Mouse (Mus musculus) CH12.LX (cell line): ENCODE measurements around the gene Cib2. TPM values are rescaled to one million over a fixed set of nuclear protein-coding genes. Genes with fewer than 3 reads are reported as not detected.
A peak's percentile ranks its signal among the peaks of the same experiment; 100 is the strongest.

ENCODE experiments used
- DNase-seq: peaks from one replicate; pipeline ENCODE4 v3.0.0-alpha.2; 2013; ENCODE audit errors: extremely low read depth
- H3K27ac ChIP-seq: 2 replicates; pipeline ENCODE4 v1.5.1; 2012; ENCODE audit warnings: low read depth, mild to moderate bottlenecking, control low read depth, moderate library complexity; ENCODE audit not compliant: insufficient read depth
- H3K27me3 ChIP-seq: replicated peaks from 2 replicates; pipeline ENCODE3; 2012; ENCODE audit warnings: inconsistent platforms
- H3K36me3 ChIP-seq, 2 experiments: replicated peaks in 1 of 2; 2 replicates each; pipeline versions ENCODE3 to v1.6.1; 2012; ENCODE audit warnings: inconsistent platforms in 1 of 2, low read length in 1 of 2, mild to moderate bottlenecking in 1 of 2, mixed read lengths in 1 of 2, moderate library complexity in 1 of 2; ENCODE audit not compliant: control insufficient read depth in 1 of 2, insufficient read depth in 1 of 2
- H3K4me1 ChIP-seq, 2 experiments: 2 replicates each; pipeline ENCODE4 v1.6.1; 2012; ENCODE audit warnings: inconsistent platforms in 1 of 2, moderate library complexity in 1 of 2; ENCODE audit not compliant: insufficient read depth in 2 of 2, control insufficient read depth in 1 of 2
- H3K4me2 ChIP-seq: 2 replicates; pipeline ENCODE4 v1.6.1; 2012; ENCODE audit warnings: low read depth, mild to moderate bottlenecking, control low read depth; ENCODE audit not compliant: poor library complexity, insufficient read depth, severe bottlenecking
- H3K4me3 ChIP-seq, 3 experiments: fragments of 150-350 bp in 1 of 3; sonication (generic) in 1 of 3; replicated peaks in 1 of 3; 2 replicates each; pipeline versions ENCODE3 to v1.5.1; 2011 to 2012; ENCODE audit warnings: low read depth in 2 of 3, low read length in 2 of 3, mild to moderate bottlenecking in 2 of 3, moderate library complexity in 2 of 3, control low read depth in 1 of 3, improper control_type of control experiment in 1 of 3, inconsistent platforms in 1 of 3, mixed read lengths in 1 of 3; ENCODE audit not compliant: poor library complexity in 1 of 3
- H3K79me2 ChIP-seq: replicated peaks from 2 replicates; pipeline ENCODE4 v1.6.1; 2012; ENCODE audit warnings: mild to moderate bottlenecking, moderate library complexity; ENCODE audit not compliant: control insufficient read depth, poor library complexity, insufficient read depth, severe bottlenecking; ENCODE audit errors: extremely low read depth
- H3K9ac ChIP-seq: 2 replicates; pipeline ENCODE4 v1.6.1; 2012; ENCODE audit warnings: low read depth, mild to moderate bottlenecking, control low read depth, moderate library complexity; ENCODE audit not compliant: insufficient read depth
- H3K9me3 ChIP-seq: replicated peaks from 2 replicates; pipeline ENCODE3; 2012; ENCODE audit warnings: low read length, inconsistent platforms, mixed read lengths
- BHLHE40 ChIP-seq: IDR thresholded peaks from 2 replicates; pipeline ENCODE4 v1.6.1; 2011; ENCODE audit warnings: mild to moderate bottlenecking, low read depth, low read length, improper control_type of control experiment
- CHD2 ChIP-seq: IDR thresholded peaks from 2 replicates; pipeline ENCODE4 v1.6.1; 2011; ENCODE audit warnings: low read length, improper control_type of control experiment
- CTCF ChIP-seq, 2 experiments: IDR thresholded peaks in 1 of 2; conservative IDR thresholded peaks in 1 of 2; 2 replicates each; pipeline ENCODE4 v1.5.1; 2011 to 2012; ENCODE audit warnings: low read depth in 2 of 2, low read length in 2 of 2, improper control_type of control experiment in 1 of 2, inconsistent platforms in 1 of 2, mild to moderate bottlenecking in 1 of 2, moderate library complexity in 1 of 2
- E2F4 ChIP-seq: IDR thresholded peaks from 2 replicates; pipeline ENCODE4 v1.6.1; 2011; ENCODE audit warnings: low read depth, low read length, improper control_type of control experiment; ENCODE audit not compliant: insufficient replicate concordance
- ELF1 ChIP-seq: IDR thresholded peaks from 2 replicates; pipeline ENCODE4 v1.6.1; 2014; ENCODE audit warnings: low read depth, mild to moderate bottlenecking, inconsistent platforms, low read length, improper control_type of control experiment
- EP300 ChIP-seq: IDR thresholded peaks from 2 replicates; pipeline ENCODE4 v1.6.1; 2011; ENCODE audit warnings: low read length, improper control_type of control experiment
- ETS1 ChIP-seq: conservative IDR thresholded peaks from 2 replicates; pipeline ENCODE4 v1.6.1; 2012; ENCODE audit warnings: low read depth, mild to moderate bottlenecking, inconsistent platforms, low read length, improper control_type of control experiment, moderate library complexity
- HCFC1 ChIP-seq: IDR thresholded peaks from 2 replicates; pipeline ENCODE4 v1.6.1; 2012; ENCODE audit warnings: low read depth, mild to moderate bottlenecking, inconsistent platforms, low read length, improper control_type of control experiment
- IRF4 ChIP-seq: IDR thresholded peaks from 2 replicates; pipeline ENCODE4 v1.6.1; 2014; ENCODE audit warnings: low read depth, mild to moderate bottlenecking, inconsistent platforms, low read length, improper control_type of control experiment
- JUN ChIP-seq: IDR thresholded peaks from 2 replicates; pipeline ENCODE4 v1.6.1; 2011; ENCODE audit warnings: low read depth, mild to moderate bottlenecking, low read length, improper control_type of control experiment, moderate library complexity; ENCODE audit not compliant: insufficient read depth
- MAFK ChIP-seq: IDR thresholded peaks from 2 replicates; pipeline ENCODE4 v1.6.1; 2011; ENCODE audit warnings: low read length, improper control_type of control experiment; ENCODE audit not compliant: insufficient replicate concordance
- MAX ChIP-seq: IDR thresholded peaks from 2 replicates; pipeline ENCODE4 v1.6.1; 2011; ENCODE audit warnings: low read length, improper control_type of control experiment
- MEF2A ChIP-seq: IDR thresholded peaks from 2 replicates; pipeline ENCODE4 v1.6.1; 2014; ENCODE audit warnings: low read depth, mild to moderate bottlenecking, inconsistent platforms, low read length, improper control_type of control experiment, borderline replicate concordance
- MXI1 ChIP-seq: IDR thresholded peaks from 2 replicates; pipeline ENCODE4 v1.6.1; 2011; ENCODE audit warnings: mild to moderate bottlenecking, low read depth, low read length, improper control_type of control experiment
- MYC ChIP-seq: IDR thresholded peaks from 2 replicates; pipeline ENCODE4 v1.6.1; 2011; ENCODE audit warnings: low read depth, mild to moderate bottlenecking, improper control_type of control experiment, low read length
- NELFE ChIP-seq: IDR thresholded peaks from 2 replicates; pipeline ENCODE4 v1.6.1; 2011; ENCODE audit warnings: low read depth, low read length, improper control_type of control experiment
- NRF1 ChIP-seq: IDR thresholded peaks from 2 replicates; pipeline ENCODE4 v1.6.1; 2014; ENCODE audit warnings: low read depth, mild to moderate bottlenecking, inconsistent platforms, low read length, improper control_type of control experiment, moderate library complexity
- PAX5 ChIP-seq: IDR thresholded peaks from 2 replicates; pipeline ENCODE4 v1.6.1; 2012; ENCODE audit warnings: low read length, inconsistent platforms, mixed read lengths
- POLR2A ChIP-seq: IDR thresholded peaks from 2 replicates; pipeline ENCODE4 v1.6.1; 2011; ENCODE audit warnings: low read depth, mild to moderate bottlenecking, improper control_type of control experiment, low read length
- POLR2AphosphoS2 ChIP-seq: IDR thresholded peaks from 2 replicates; pipeline ENCODE4 v1.6.1; 2011; ENCODE audit warnings: low read depth, low read length, improper control_type of control experiment
- RAD21 ChIP-seq: IDR thresholded peaks from 2 replicates; pipeline ENCODE4 v1.6.1; 2011; ENCODE audit warnings: low read depth, mild to moderate bottlenecking, low read length, improper control_type of control experiment, moderate library complexity
- SIN3A ChIP-seq: IDR thresholded peaks from 2 replicates; pipeline ENCODE4 v1.6.1; 2012; ENCODE audit warnings: low read length, improper control_type of control experiment, inconsistent platforms
- SMC3 ChIP-seq: IDR thresholded peaks from 2 replicates; pipeline ENCODE4 v1.6.1; 2011; ENCODE audit warnings: low read depth, low read length, improper control_type of control experiment
- TCF12 ChIP-seq: IDR thresholded peaks from 2 replicates; pipeline ENCODE4 v1.6.1; 2014; ENCODE audit warnings: low read depth, mild to moderate bottlenecking, inconsistent platforms, low read length, improper control_type of control experiment
- UBTF ChIP-seq: IDR thresholded peaks from 2 replicates; pipeline ENCODE4 v1.6.1; 2012; ENCODE audit warnings: low read depth, mild to moderate bottlenecking, inconsistent platforms, low read length, improper control_type of control experiment, moderate library complexity
- USF2 ChIP-seq: conservative IDR thresholded peaks from 2 replicates; pipeline ENCODE4 v1.6.1; 2011; ENCODE audit warnings: low read depth, low read length, improper control_type of control experiment
- ZC3H11A ChIP-seq: IDR thresholded peaks from 2 replicates; pipeline ENCODE4 v1.6.1; 2012; ENCODE audit warnings: low read depth, mild to moderate bottlenecking, inconsistent platforms, low read length, improper control_type of control experiment
- ZKSCAN1 ChIP-seq: IDR thresholded peaks from 2 replicates; pipeline ENCODE4 v1.6.1; 2012; ENCODE audit warnings: low read depth, inconsistent platforms, low read length, improper control_type of control experiment, borderline replicate concordance
- ZMIZ1 ChIP-seq: IDR thresholded peaks from 2 replicates; pipeline ENCODE4 v1.6.1; 2012; ENCODE audit warnings: low read depth, mild to moderate bottlenecking, inconsistent platforms, low read length, improper control_type of control experiment
- ZNF384 ChIP-seq: IDR thresholded peaks from 2 replicates; pipeline ENCODE4 v1.6.1; 2012; ENCODE audit warnings: low read depth, low read length, improper control_type of control experiment, inconsistent platforms
- dilution Hi-C: fragments of 300-500 bp; cut with MboI; formaldehyde crosslinking; loops from 2 replicates; pipeline ENCODE4 v1.14.3; 2020; ENCODE audit warnings: low sequenced_read_pairs; ENCODE audit not compliant: extremely low pct_unique_long_range_greater_than_20kb, extremely low pct_ligation_motif_present
- in situ Hi-C: fragments of 300-500 bp; cut with MboI; formaldehyde crosslinking; loops from 3 replicates; pipeline ENCODE4 v1.14.3; 2019; ENCODE audit warnings: low sequenced_read_pairs, low pct_ligation_motif_present, low pct_unique_long_range_greater_than_20kb, mixed read lengths
- polyA plus RNA-seq: library from polyadenylated mRNA; unstranded; fragments of >175 nt; gene quantifications from 2 replicates; pipeline ENCODE4 v1.2.1, GENCODE M21; 2012; ENCODE audit warnings: low read depth; ENCODE audit not compliant: insufficient read length
- total RNA-seq, 2 experiments: library from RNA; depleted of rRNA; stranded (reverse); fragments of 300-350 nt in 1 of 2; fragments of >200 nt in 1 of 2; gene quantifications; 2 replicates each; pipeline ENCODE4 v1.2.3; 2012 to 2014

The Cib2 gene
- total and polyA plus RNA-seq, 3 experiments = 2.1 to 3.5 (median 3.4) TPM

- TF ChIP-seq MYC = peak; percentile 46; the same call in 1 of the 2 replicates
Observed at GRCm38 (mm10) chr9:54555044-54555443, 5.0 kb downstream of the Cib2 start (continued).

- DNase-seq = peak; percentile 66
Observed at GRCm38 (mm10) chr9:54552409-54552808, 7.6 kb downstream of the Cib2 start.

GRCm38 (mm10) chr9:54549433-54549832 is 10.6 kb downstream of the Cib2 start:
- no peaks in the 10 kb centered on the region for H3K79me2 ChIP-seq
- H3K4me1 ChIP-seq = peaks cover 26 to 71% of the 10 kb centered on the region in 2 experiments
- H3K4me2 ChIP-seq = no peak overlapping the region
- no peak for DNase-seq
- no peaks in the 10 kb centered on the region for H3K36me3 ChIP-seq
- TF ChIP-seq HCFC1 (no peak), EP300 (no peak), IRF4 (no peak), MXI1 (no peak), SMC3 (no peak), JUN (no peak), MAFK (no peak), CTCF (conservative IDR thresholded peaks at IDR 0.05 in 1 of 2, IDR thresholded peaks at IDR 0.05 in 1 of 2; ENCODE audit: low read depth in 2 of 2, low read length in 2 of 2) (no peak), NRF1 (no peak), USF2 (no peak), PAX5 (no peak)
- dilution Hi-C loops = no loop called here
- no peaks in the 10 kb centered on the region for H3K27me3 ChIP-seq
- H3K9ac ChIP-seq = no peak overlapping the region
- in situ Hi-C loops = no loop called here
- H3K4me3 ChIP-seq = no peak overlapping the region
- H3K9me3 ChIP-seq = no peaks in the 10 kb centered on the region
- H3K27ac ChIP-seq = no peak overlapping the region

More at GRCm38 (mm10) chr9:54552409-54552808, 7.6 kb downstream of the Cib2 start:
- no peak for TF ChIP-seq E2F4
- no peak for TF ChIP-seq ZNF384
- no peak for TF ChIP-seq USF2
- TF ChIP-seq UBTF = no peak
- TF ChIP-seq JUN = no peak
- peak; percentile 59 to 78; a peak in 3 of 4 replicates for TF ChIP-seq CTCF (conservative IDR thresholded peaks at IDR 0.05 in 1 of 2, IDR thresholded peaks at IDR 0.05 in 1 of 2; ENCODE audit: low read depth in 2 of 2, low read length in 2 of 2)
- TF ChIP-seq RAD21 = peak; percentile 64
- TF ChIP-seq ZKSCAN1 = no peak
- TF ChIP-seq MXI1 = no peak
- no peak for TF ChIP-seq NELFE
- no peak for TF ChIP-seq NRF1
- TF ChIP-seq MEF2A = no peak
- no peak for TF ChIP-seq ELF1
- TF ChIP-seq MAX = no peak
- TF ChIP-seq IRF4 = peak; percentile 8; the same call in 1 of the 2 replicates
- TF ChIP-seq ZMIZ1 = no peak
- peak; percentile 74 for TF ChIP-seq SMC3
- no peak for TF ChIP-seq EP300
- TF ChIP-seq POLR2A = no peak
- TF ChIP-seq CHD2 = no peak
- TF ChIP-seq HCFC1 = no peak
- no peak for TF ChIP-seq MAFK
- TF ChIP-seq ETS1 = no peak
- no peak for TF ChIP-seq SIN3A
- TF ChIP-seq POLR2AphosphoS2 = no peak
- TF ChIP-seq PAX5 = no peak
- TF ChIP-seq TCF12 = 0 out of 2 replicates have a peak, but pooled peaks have one; percentile 25
- no peak for TF ChIP-seq BHLHE40
- no peak for TF ChIP-seq ZC3H11A
- Histone ChIP-seq H3K9me3 (no peaks in the 10 kb centered on the region), H3K9ac (no peak overlapping the region), H3K4me3 (no peak overlapping the region), H3K27me3 (no peaks in the 10 kb centered on the region), H3K4me2 (no peak overlapping the region), H3K4me1 (peaks cover 27 to 59% of the 10 kb centered on the region in 2 experiments), H3K27ac (no peak overlapping the region), H3K79me2 (no peaks in the 10 kb centered on the region), H3K36me3 (no peaks in the 10 kb centered on the region)
- dilution Hi-C loops (no loop called here), in situ Hi-C loops (loop anchor here (5.0 kb wide), 1 partner anchor 50 kb away; no protein-coding TSS in a partner anchor)
